Mouse (Mus musculus) layer of hippocampus, postnatal 14 days (tissue): Measurements from ENCODE around the gene Fam110a. TPM values are rescaled to one million over a fixed set of nuclear protein-coding genes. Genes with fewer than 3 reads are reported as not detected.

Experiments
- DNase-seq, 2 experiments: peaks; one replicate each; pipeline ENCODE4 v3.0.0; 2021 to 2022; ENCODE audit warnings: low spot score in 2 of 2, mixed read lengths in 1 of 2
- microRNA-seq, 2 experiments: library from miRNA; unstranded; fragments of <30 nt; microRNA quantifications; one replicate each; pipeline ENCODE4 v1.2.0; 2021
- total RNA-seq, 2 experiments: library from RNA; stranded (reverse); gene quantifications; 2 replicates each; pipeline ENCODE4 v1.2.3; 2021

The Fam110a gene
- total RNA-seq, 2 experiments from 2014 or later: 8.2 to 9.5 TPM

DNA sequence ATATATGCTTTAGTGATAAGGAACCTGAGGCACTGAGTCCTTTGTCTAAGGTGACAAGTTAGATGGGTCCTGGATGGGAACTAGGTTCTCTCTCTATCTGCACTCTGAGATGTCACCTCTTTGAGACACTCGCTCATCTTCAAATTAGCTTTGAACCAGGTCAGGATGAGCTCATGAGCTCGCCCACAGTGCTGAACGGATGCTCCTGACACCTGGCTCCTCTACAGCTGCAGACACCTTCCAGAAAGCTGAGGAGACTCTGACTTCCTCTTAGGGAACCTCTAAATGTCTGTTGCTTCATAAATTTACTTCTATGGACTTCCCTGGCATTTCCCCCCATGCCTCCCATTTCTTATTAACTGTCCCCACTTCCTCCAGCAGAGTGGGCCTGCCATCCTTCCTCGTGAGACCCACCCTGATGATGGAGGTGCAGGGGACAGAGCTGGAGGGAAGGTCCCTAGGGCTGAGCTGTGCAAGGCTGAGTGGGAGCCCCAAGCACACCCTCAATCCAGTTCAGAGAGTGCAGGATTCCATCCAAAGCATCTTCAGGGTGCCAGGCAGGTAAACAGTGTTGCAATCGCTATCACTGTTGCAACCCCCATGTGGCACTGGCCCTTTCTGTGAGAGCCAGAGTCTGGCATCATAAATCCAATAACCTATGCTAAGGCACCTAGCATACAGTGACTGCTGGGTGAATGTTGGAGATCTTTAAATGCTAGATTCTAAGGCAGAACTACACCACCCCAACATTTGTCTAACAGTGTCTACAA, 40.2 kb downstream of the Fam110a start:
- DNase-seq: no peak

GRCm38 (mm10) chr2:151938780-151939200, 41.2 kb downstream of the Fam110a start:
- DNase-seq: no peak

DNA sequence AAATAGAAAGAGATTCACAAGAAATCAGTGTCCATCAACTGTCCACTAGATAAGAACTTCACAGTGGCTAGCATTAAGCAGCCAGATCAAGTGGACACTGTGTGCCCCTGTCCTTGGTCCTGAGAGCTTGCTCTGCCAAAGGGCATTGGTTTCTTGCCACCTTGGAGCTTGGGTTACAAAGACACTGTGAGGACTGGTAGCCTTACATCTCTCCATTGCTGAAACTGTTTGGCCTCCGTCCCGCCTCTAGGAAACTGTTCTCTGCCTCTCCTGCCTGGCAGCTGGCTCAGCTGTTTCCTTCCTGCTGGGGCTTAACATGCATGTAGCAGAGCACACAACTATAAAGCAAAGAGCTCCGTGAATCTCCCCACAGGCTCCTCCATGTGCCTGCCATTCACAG, 42.1 kb downstream of the Fam110a start:
- no peak for DNase-seq

DNA sequence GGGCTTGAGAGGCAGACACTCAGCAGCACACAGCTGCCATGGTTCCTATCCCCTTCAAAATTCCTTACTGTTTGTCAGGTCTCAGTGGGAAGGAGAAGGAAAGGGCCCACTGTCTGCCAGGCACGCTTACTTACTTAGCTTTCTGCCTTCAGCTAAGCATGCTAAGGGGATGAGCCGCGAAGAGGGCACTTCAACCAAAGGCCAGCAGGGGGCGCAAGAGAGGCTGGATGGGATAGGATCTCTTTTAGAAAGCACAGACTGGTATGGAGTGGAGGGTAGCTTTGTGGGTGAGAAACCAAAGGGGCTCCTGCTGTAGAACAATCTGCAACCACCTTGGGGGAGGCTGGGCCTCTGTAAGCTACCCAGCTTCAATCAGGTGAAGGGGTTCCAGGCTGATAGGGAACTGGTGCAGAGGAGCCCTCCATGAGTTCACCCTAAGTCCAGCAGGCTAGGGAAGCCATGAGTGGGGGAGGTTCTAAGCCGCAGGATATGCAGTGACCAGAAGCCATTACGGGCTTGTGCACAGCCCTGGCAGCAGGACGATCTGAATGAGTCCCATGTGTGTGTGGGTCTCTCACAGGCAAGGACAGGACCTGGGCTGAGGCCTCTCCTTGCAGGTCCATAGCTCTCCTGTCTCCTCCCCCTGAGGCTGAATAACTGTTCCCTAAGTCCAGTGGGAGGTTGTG, 49.5 kb downstream of the Fam110a start:
- DNase-seq: peak; percentile 78 to 83

- DNase-seq: no peak
Measured at GRCm38 (mm10) chr2:151927103-151927502, 52.9 kb downstream of the Fam110a start.

GRCm38 (mm10) chr2:151925715-151926114, 54.3 kb downstream of the Fam110a start:
- DNase-seq: no peak

DNA sequence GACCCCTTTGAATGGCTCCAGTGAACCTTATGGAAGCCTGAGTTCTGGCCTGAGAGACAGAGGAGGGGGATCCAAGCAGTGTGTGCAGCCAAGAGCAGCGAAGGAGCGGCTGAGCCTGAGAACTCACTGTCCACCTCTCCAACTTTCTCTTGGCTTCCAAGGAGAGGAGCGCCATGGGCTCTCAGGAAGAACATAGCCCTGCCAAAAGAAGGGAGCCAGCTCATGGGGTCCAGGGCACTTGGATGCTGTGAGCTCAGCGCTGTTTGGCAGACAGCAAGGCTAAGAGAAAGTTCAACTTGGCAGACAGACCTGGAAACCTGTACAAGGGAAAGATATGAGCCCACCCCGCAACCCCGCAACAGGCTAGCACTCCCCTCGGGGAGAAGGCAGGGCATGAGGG, 55.7 kb downstream of the Fam110a start:
- peak in 1 of 2 experiments; percentile 16 for DNase-seq

GRCm38 (mm10) chr2:151921596-151921995, 58.4 kb downstream of the Fam110a start:
- no peak for DNase-seq

- DNase-seq: no peak
Measured at GRCm38 (mm10) chr2:151921068-151921467, 59.0 kb downstream of the Fam110a start.

Small RNA genes within 50 kb of the gene (microRNA-seq; reads per million reads assigned to microRNA genes)
- 0 to 0.45 reads per million in 2 experiments for gene Mir1953

Other genes starting within 250 kb of the Fam110a start
- 10 to 100 TPM; 38.2 to 38.5 TPM for gene Psmf1, start 236.0 kb downstream of the Fam110a start, total RNA-seq
- gene Rspo4, start 137.3 kb downstream of the Fam110a start, total RNA-seq: not detected
- gene Angpt4, start 69.0 kb downstream of the Fam110a start, total RNA-seq: under 1 TPM; 0.14 to 0.52 TPM
- gene Slc52a3, start 16.3 kb upstream of the Fam110a start, total RNA-seq: 1 to 10 TPM; 3.2 to 3.7 TPM
- 10 to 100 TPM; 25.6 to 27.7 TPM for gene Scrt2, start 101.3 kb upstream of the Fam110a start, total RNA-seq
- 10 to 100 TPM; 59.1 to 65.8 TPM for gene Srxn1, start 125.3 kb upstream of the Fam110a start, total RNA-seq
- gene Tcf15, start 163.3 kb upstream of the Fam110a start, total RNA-seq: 1 to 10 TPM; 2.7 to 3.1 TPM
- 100 to 1,000 TPM; 107 to 112 TPM for gene Csnk2a1, start 246.6 kb upstream of the Fam110a start, total RNA-seq